Mouse (Mus musculus) MEL (cell line): ENCODE measurements at regions not wholly inside any gene's neighbourhood (a gene's known extent, or its start where the extent isn't known, plus 50 kb on each side); places are given as distances from the start of the nearest gene placed in this dataset.

Experiments used
- CHD1 ChIP-seq: IDR thresholded peaks from 2 replicates; pipeline ENCODE4 v1.6.1; 2012; ENCODE audit warnings: low read depth, mild to moderate bottlenecking, inconsistent platforms, low read length, improper control_type of control experiment
- CHD2 ChIP-seq: IDR thresholded peaks from 2 replicates; pipeline ENCODE4 v1.6.1; 2011; ENCODE audit warnings: low read length, improper control_type of control experiment
- CTCF ChIP-seq, 3 experiments: IDR thresholded peaks in 2 of 3; conservative IDR thresholded peaks in 1 of 3; 2 replicates each; pipeline ENCODE4 v1.5.1; 2011 to 2012; ENCODE audit warnings: low read length in 3 of 3, low read depth in 2 of 3, mild to moderate bottlenecking in 2 of 3, improper control_type of control experiment in 1 of 3, inconsistent platforms in 1 of 3, mixed read lengths in 1 of 3, moderate library complexity in 1 of 3; ENCODE audit not compliant: control insufficient read depth in 1 of 3, insufficient read depth in 1 of 3, poor library complexity in 1 of 3, severe bottlenecking in 1 of 3
- E2F4 ChIP-seq: IDR thresholded peaks from 2 replicates; pipeline ENCODE4 v1.6.1; 2011; ENCODE audit warnings: low read depth, low read length, improper control_type of control experiment, borderline replicate concordance
- EP300 ChIP-seq, 2 experiments: IDR thresholded peaks; 2 replicates each; pipeline ENCODE4 v1.6.1; 2011; ENCODE audit warnings: improper control_type of control experiment in 2 of 2, low read length in 2 of 2, low read depth in 1 of 2, mild to moderate bottlenecking in 1 of 2
- NRF1 ChIP-seq: IDR thresholded peaks from 2 replicates; pipeline ENCODE4 v1.6.1; 2014; ENCODE audit warnings: low read depth, mild to moderate bottlenecking, inconsistent platforms, low read length, improper control_type of control experiment, moderate library complexity; ENCODE audit not compliant: poor library complexity, insufficient read depth, severe bottlenecking
- POLR2A ChIP-seq, 2 experiments: IDR thresholded peaks; 2 replicates each; pipeline ENCODE4 v1.6.1; 2011 to 2012; ENCODE audit warnings: low read length in 2 of 2, mild to moderate bottlenecking in 2 of 2, control low read depth in 1 of 2, improper control_type of control experiment in 1 of 2, low read depth in 1 of 2, moderate library complexity in 1 of 2; ENCODE audit not compliant: control insufficient read depth in 1 of 2, insufficient read depth in 1 of 2, poor library complexity in 1 of 2
- POLR2AphosphoS2 ChIP-seq: IDR thresholded peaks from 2 replicates; pipeline ENCODE4 v1.6.1; 2011; ENCODE audit warnings: low read length, improper control_type of control experiment
- TAL1 ChIP-seq: IDR thresholded peaks from 2 replicates; pipeline ENCODE4 v1.6.1; 2012; ENCODE audit warnings: mild to moderate bottlenecking, inconsistent platforms, low read length, moderate library complexity, mixed read lengths

DNA sequence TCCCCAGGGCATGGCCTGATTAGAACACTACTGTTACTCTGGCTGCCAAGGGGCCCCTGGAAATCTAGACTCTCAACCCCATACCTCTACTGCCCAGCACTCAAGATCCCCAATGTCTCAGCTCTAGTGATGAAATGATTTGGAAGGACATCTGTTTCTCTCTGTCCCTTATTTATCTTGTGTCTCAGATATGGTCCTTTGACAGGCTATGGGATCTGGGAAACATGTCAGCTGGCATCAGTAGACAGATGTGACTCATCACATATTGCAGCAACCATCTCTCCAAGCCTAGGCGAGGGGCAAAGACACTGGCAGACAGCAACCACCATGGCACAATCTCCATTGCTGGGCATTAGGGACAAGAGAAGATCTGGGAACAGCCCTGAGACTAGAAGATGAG is 78.6 kb upstream of the Neurl1b start:
- TF ChIP-seq POLR2AphosphoS2: no peak
- no peak for TF ChIP-seq CHD1
- TF ChIP-seq E2F4: no peak
- no peak for TF ChIP-seq POLR2A (IDR thresholded peaks at IDR 0.05; ENCODE audit: control insufficient read depth in 1 of 2, insufficient read depth in 1 of 2, low read depth in 1 of 2, low read length in 2 of 2, poor library complexity in 1 of 2)
- TF ChIP-seq CHD2: no peak
- no peak for TF ChIP-seq CTCF (IDR thresholded peaks at IDR 0.05 in 2 of 3, conservative IDR thresholded peaks at IDR 0.05 in 1 of 3; ENCODE audit: control insufficient read depth in 1 of 3, insufficient read depth in 1 of 3, low read depth in 2 of 3, low read length in 3 of 3, poor library complexity in 1 of 3, severe bottlenecking in 1 of 3)
- TF ChIP-seq NRF1: no peak
- TF ChIP-seq TAL1: no peak
- TF ChIP-seq EP300 (IDR thresholded peaks at IDR 0.05; ENCODE audit: low read depth in 1 of 2, low read length in 2 of 2): no peak
